Mouse (Mus musculus) duodenum, adult 2 months (tissue): ENCODE results near the gene Ythdf1. TPM values are rescaled to one million over a fixed set of nuclear protein-coding genes. Genes with fewer than 3 reads are reported as not detected.

ENCODE experiments used
- polyA plus RNA-seq: library from polyadenylated mRNA; depleted of rRNA; stranded (reverse); fragments of >200 nt; gene quantifications from 2 replicates; pipeline ENCODE4 v1.2.3, GENCODE M21; 2012; ENCODE audit warnings: low replicate concordance; rRNA removed

The Ythdf1 gene
- 8.8 and 14.8 TPM in 2 replicates for polyA plus RNA-seq

GRCm38 (mm10) chr2:180920810-180921400 lies at the start of gene Ythdf1:
Gene Ythdf1 (minus strand): TSS chr2:180920949.

GRCm38 (mm10) chr2:180967010-180967763 lies 46.4 kb upstream of the Ythdf1 start, which contains the start of gene Arfgap1:
Gene Arfgap1 (plus strand): TSS chr2:180967225.

GRCm38 (mm10) chr2:180954061-180955047 lies 33.6 kb upstream of the Ythdf1 start, which contains the start of gene Nkain4:
Gene Nkain4 (minus strand): TSS chr2:180954699.

GRCm38 (mm10) chr2:180928723-180929122 lies 8.0 kb upstream of the Ythdf1 start, which contains the start of gene Birc7:
Gene Birc7 (plus strand): TSS chr2:180929023.

Other genes starting within 250 kb of the Ythdf1 start
- 4.5 and 7.1 TPM in 2 replicates for gene Dido1, start 210.9 kb downstream of the Ythdf1 start, polyA plus RNA-seq
- gene Gid8, start 210.8 kb downstream of the Ythdf1 start, polyA plus RNA-seq = 10.2 and 11.5 TPM in 2 replicates
- gene Slc17a9, start 195.7 kb downstream of the Ythdf1 start, polyA plus RNA-seq = 8.9 and 29.1 TPM in 2 replicates
- not detected in 2 replicates for gene Bhlhe23, start 144.0 kb downstream of the Ythdf1 start, polyA plus RNA-seq
- not detected in 2 replicates for gene Birc7, start 8.1 kb upstream of the Ythdf1 start, polyA plus RNA-seq
- gene Nkain4, start 33.8 kb upstream of the Ythdf1 start, polyA plus RNA-seq = 3.3 and 3.5 TPM in 2 replicates
- 46.8 and 52.4 TPM in 2 replicates for gene Arfgap1, start 46.3 kb upstream of the Ythdf1 start, polyA plus RNA-seq
- 2.1 and 3.8 TPM in 2 replicates for gene Col20a1, start 65.6 kb upstream of the Ythdf1 start, polyA plus RNA-seq
- 0.02 and 0.11 TPM in 2 replicates for gene Chrna4, start 122.6 kb upstream of the Ythdf1 start, polyA plus RNA-seq
- gene Kcnq2, start 214.4 kb upstream of the Ythdf1 start, polyA plus RNA-seq = 0.38 and 0.50 TPM in 2 replicates
- gene Eef1a2, start 236.1 kb upstream of the Ythdf1 start, polyA plus RNA-seq = 2.7 and 3.7 TPM in 2 replicates